Mouse (Mus musculus) heart, postnatal 0 days (tissue): Measurements from ENCODE around the gene Sema3c.

ENCODE experiments used
- CTCF ChIP-seq: IDR thresholded peaks from 2 replicates; pipeline ENCODE4 v1.5.1; 2016; ENCODE audit warnings: antibody characterized with exemption, control low read depth, low read depth
- EP300 ChIP-seq: IDR thresholded peaks from 2 replicates; pipeline ENCODE4 v1.6.1; 2016; ENCODE audit warnings: antibody characterized with exemption, low read depth

- TF ChIP-seq CTCF (no peak), EP300 (no peak)
Observed at GRCm38 (mm10) chr5:17576069-17576468, 2.0 kb downstream of the Sema3c start.
